Mouse (Mus musculus) cerebellum, adult 2 months (tissue): ENCODE results near the gene Ptgfr. TPM values are rescaled to one million over a fixed set of nuclear protein-coding genes. Genes with fewer than 3 reads are reported as not detected.

Experiments
- DNase-seq, 2 experiments: peaks; one replicate each; pipeline ENCODE4 v3.0.0; 2021
- H3K27ac ChIP-seq: fragments of 200-500 bp; 2 replicates; pipeline ENCODE4 v1.5.1; 2012; ENCODE audit warnings: low read length, control low read depth, inconsistent platforms; ENCODE audit not compliant: insufficient read depth
- H3K27me3 ChIP-seq: fragments of 200-500 bp; 2 replicates; pipeline ENCODE4 v1.6.1; 2012; ENCODE audit warnings: inconsistent platforms, mild to moderate bottlenecking, low read length, moderate library complexity; ENCODE audit not compliant: control insufficient read depth, insufficient read depth
- H3K4me1 ChIP-seq: fragments of 200-500 bp; 2 replicates; pipeline ENCODE4 v1.6.1; 2011; ENCODE audit warnings: low read length; ENCODE audit not compliant: control insufficient read depth, insufficient read depth
- H3K4me3 ChIP-seq: fragments of 200-500 bp; replicated peaks from 2 replicates; pipeline ENCODE3; 2011; ENCODE audit warnings: mild to moderate bottlenecking, low read depth, low read length, control low read depth; ENCODE audit not compliant: insufficient read depth
- CTCF ChIP-seq: fragments of 200-500 bp; IDR thresholded peaks from 2 replicates; pipeline ENCODE4 v1.5.1; 2011; ENCODE audit warnings: low read depth, mild to moderate bottlenecking, control low read depth, low read length, moderate library complexity, borderline replicate concordance; ENCODE audit not compliant: insufficient read depth
- POLR2A ChIP-seq: fragments of 200-500 bp; IDR thresholded peaks from 2 replicates; pipeline ENCODE4 v1.6.1; 2011; ENCODE audit warnings: low read length, control low read depth, borderline replicate concordance; ENCODE audit not compliant: insufficient read depth
- WGBS: fragments of 180-500 bp; shearing (Covaris S2); methylation state at CpG from one replicate; pipeline ENCODE4 v1.1.7; 2018; 5-methylcytosine and 5-hydroxymethylcytosine counted together
- polyA plus RNA-seq: library from polyadenylated mRNA; depleted of rRNA; stranded (reverse); fragments of >200 nt; gene quantifications from 2 replicates; pipeline ENCODE4 v1.2.3, GENCODE M21; 2012

The Ptgfr gene
- polyA plus RNA-seq, 1 experiment, result 0.26 TPM

- Histone ChIP-seq H3K27me3 (no peaks in the 10 kb centered on the region), H3K4me1 (no peaks in the 10 kb centered on the region), H3K4me3 (no peak overlapping the region), H3K27ac (no peak overlapping the region)
- 44% methylated on average over 5 of the region's 5 CpGs for WGBS
- no peak for DNase-seq
- TF ChIP-seq POLR2A (no peak), CTCF (no peak)
These were observed 7.1 kb upstream of the Ptgfr start for GRCm38 (mm10) chr3:151844361-151845154.

GRCm38 (mm10) chr3:151840688-151841087 lies 3.3 kb upstream of the Ptgfr start:
- H3K4me1 ChIP-seq, result no peaks in the 10 kb centered on the region
- DNase-seq, result no peak
- H3K27ac ChIP-seq, result no peak overlapping the region
- no peak overlapping the region for H3K4me3 ChIP-seq
- TF ChIP-seq CTCF (no peak), POLR2A (no peak)
- WGBS, result 62% methylated on average over 3 of the region's 3 CpGs
- H3K27me3 ChIP-seq, result no peaks in the 10 kb centered on the region; the same call in 1 of the 2 replicates

- TF ChIP-seq CTCF (no peak), POLR2A (no peak)
- DNase-seq, result no peak
- Histone ChIP-seq H3K27me3 (no peaks in the 10 kb centered on the region; the same call in 1 of the 2 replicates), H3K27ac (no peak overlapping the region), H3K4me1 (no peaks in the 10 kb centered on the region), H3K4me3 (no peak overlapping the region)
- 49% methylated on average over 6 of the region's 6 CpGs for WGBS
These were observed 942 bp upstream of the Ptgfr start for GRCm38 (mm10) chr3:151838372-151838771.

GRCm38 (mm10) chr3:151837749-151838148 lies 319 bp upstream of the Ptgfr start:
- no peaks in the 10 kb centered on the region for H3K4me1 ChIP-seq
- no peak for TF ChIP-seq CTCF
- no peak for TF ChIP-seq POLR2A
- H3K4me3 ChIP-seq, result no peak overlapping the region
- WGBS, result 45% methylated on average over 9 of the region's 9 CpGs
- DNase-seq, result no peak
- H3K27ac ChIP-seq, result no peak overlapping the region
- no peaks in the 10 kb centered on the region; the same call in 1 of the 2 replicates for H3K27me3 ChIP-seq

GRCm38 (mm10) chr3:151836451-151836850 lies 979 bp downstream of the Ptgfr start:
- 5% methylated on average over 5 of the region's 5 CpGs for WGBS
- no peak for DNase-seq
- Histone ChIP-seq H3K4me3 (no peak overlapping the region), H3K4me1 (no peaks in the 10 kb centered on the region), H3K27ac (no peak overlapping the region), H3K27me3 (no peaks in the 10 kb centered on the region; the same call in 1 of the 2 replicates)
- no peak for TF ChIP-seq POLR2A

GRCm38 (mm10) chr3:151835831-151836230 lies 1.6 kb downstream of the Ptgfr start:
- WGBS, result 55% methylated on average over 3 of the region's 3 CpGs
- no peaks in the 10 kb centered on the region for H3K4me1 ChIP-seq
- DNase-seq, result no peak
- no peak overlapping the region for H3K4me3 ChIP-seq
- no peak overlapping the region for H3K27ac ChIP-seq
- TF ChIP-seq POLR2A (no peak), CTCF (no peak)
- no peaks in the 10 kb centered on the region; the same call in 1 of the 2 replicates for H3K27me3 ChIP-seq

GRCm38 (mm10) chr3:151827950-151828610 lies 9.3 kb downstream of the Ptgfr start:
- Histone ChIP-seq H3K4me1 (no peaks in the 10 kb centered on the region), H3K4me3 (no peak overlapping the region), H3K27ac (no peak overlapping the region), H3K27me3 (no peaks in the 10 kb centered on the region)
- TF ChIP-seq POLR2A, result no peak
- no peak for TF ChIP-seq CTCF
- DNase-seq, result no peak
- 88% methylated on average over 11 of the region's 11 CpGs for WGBS

GRCm38 (mm10) chr3:151819811-151820210 lies 17.6 kb downstream of the Ptgfr start:
- Histone ChIP-seq H3K4me1 (no peaks in the 10 kb centered on the region), H3K4me3 (no peak overlapping the region), H3K27ac (no peak overlapping the region), H3K27me3 (no peaks in the 10 kb centered on the region)
- no peak for DNase-seq
- WGBS, result 73% methylated on average over 4 of the region's 4 CpGs
- no peak for TF ChIP-seq POLR2A
- no peak for TF ChIP-seq CTCF
